Mouse (Mus musculus) large intestine, adult 2 months (tissue): ENCODE measurements around the gene Cenpm. TPM values are rescaled to one million over a fixed set of nuclear protein-coding genes. Genes with fewer than 3 reads are reported as not detected.
A peak's percentile ranks its signal among the peaks of the same experiment; 100 is the strongest.

Source experiments
- DNase-seq: peaks from one replicate; pipeline ENCODE4 v3.0.0-alpha.2; 2012; ENCODE audit warnings: low read depth, low spot score
- WGBS: fragments of 180-500 bp; shearing (Covaris S2); methylation state at CpG from one replicate; pipeline ENCODE4 v1.1.7; 2018; 5-methylcytosine and 5-hydroxymethylcytosine counted together
- polyA plus RNA-seq: library from polyadenylated mRNA; depleted of rRNA; stranded (reverse); fragments of >200 nt; gene quantifications from 2 replicates; pipeline ENCODE4 v1.2.3, GENCODE M21; 2012; rRNA removed

Cenpm gene
- 17.1 and 21.4 TPM in 2 replicates for polyA plus RNA-seq

GRCm38 (mm10) chr15:82244115-82244804 is at the start of gene Cenpm:
Cenpm (minus strand) TSS chr15:82244748.
- under 1% methylated on average over 65 of the region's 65 CpGs for whole genome bisulfite sequencing
- peak; percentile 65 for DNase-seq

DNA sequence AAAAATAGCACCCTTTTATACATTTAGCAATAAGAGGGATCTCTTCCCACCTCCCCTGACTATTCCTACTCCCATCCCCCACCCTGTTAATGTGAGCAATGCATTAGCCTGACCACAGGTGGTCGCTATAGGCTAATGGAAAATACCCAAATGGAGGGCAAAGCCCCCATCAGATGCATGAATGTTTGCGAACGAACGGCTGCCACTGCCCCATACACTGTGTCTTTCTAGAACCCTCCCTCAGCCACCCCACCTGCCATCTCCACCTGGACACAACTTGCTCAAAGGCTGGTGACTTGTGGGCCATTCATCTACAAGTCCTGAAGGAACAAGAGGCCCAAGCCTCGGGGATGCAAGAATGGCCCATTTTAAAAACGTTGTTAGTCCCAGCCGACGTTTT is 49.5 kb upstream of the Cenpm start:
- WGBS, result 50% methylated on average over 8 of the region's 8 CpGs
- DNase-seq, result no peak

- no peak for DNase-seq
- WGBS, result 12% methylated on average over 7 of the region's 7 CpGs
Observed at GRCm38 (mm10) chr15:82293271-82293711, 48.7 kb upstream of the Cenpm start.

DNA sequence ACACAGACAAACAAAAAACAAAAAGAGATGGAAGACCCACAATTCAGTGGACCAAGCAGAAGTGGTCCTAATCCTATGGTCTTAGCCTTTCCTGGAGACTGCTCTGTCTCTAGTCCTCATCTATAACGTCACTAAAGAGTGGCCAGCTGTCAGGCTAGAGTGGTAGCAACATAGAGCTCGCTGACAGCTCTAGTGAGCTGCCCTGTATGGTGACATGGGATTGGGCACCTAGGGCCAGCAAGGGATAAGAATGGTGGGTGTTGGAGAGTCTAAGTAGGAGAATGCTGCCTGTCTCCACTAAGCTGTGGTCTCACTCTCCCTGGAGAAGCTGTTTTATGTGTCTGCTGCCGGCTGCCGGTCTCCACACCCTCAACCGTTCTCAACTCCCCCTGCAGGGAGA is 48.3 kb upstream of the Cenpm start:
- whole genome bisulfite sequencing, result 22% methylated on average over 5 of the region's 5 CpGs
- no peak for DNase-seq

DNA sequence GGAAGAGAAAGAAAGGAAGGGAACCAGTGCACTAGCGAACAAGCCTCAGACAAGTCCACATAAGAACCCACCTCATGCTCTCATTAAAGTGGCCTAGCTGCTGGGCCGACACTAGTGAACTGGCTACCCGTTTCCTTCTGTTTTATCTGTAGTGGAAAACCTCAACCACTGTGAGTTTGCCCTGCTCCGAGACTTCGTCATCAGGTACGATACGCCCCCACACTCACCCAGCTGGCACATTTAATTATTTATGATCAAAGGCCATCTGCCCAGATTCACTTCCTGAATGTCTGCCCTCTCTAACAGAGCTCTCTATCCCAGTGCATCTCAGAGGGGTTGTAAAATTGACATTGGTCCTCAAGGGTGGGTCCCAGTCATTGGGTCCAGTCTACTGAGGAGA is 45.7 kb upstream of the Cenpm start:
- WGBS, result 54% methylated on average over 7 of the region's 7 CpGs
- DNase-seq, result no peak

GRCm38 (mm10) chr15:82286157-82286556 is 41.6 kb upstream of the Cenpm start:
- WGBS, result 63% methylated on average over 12 of the region's 12 CpGs
- no peak for DNase-seq

DNA sequence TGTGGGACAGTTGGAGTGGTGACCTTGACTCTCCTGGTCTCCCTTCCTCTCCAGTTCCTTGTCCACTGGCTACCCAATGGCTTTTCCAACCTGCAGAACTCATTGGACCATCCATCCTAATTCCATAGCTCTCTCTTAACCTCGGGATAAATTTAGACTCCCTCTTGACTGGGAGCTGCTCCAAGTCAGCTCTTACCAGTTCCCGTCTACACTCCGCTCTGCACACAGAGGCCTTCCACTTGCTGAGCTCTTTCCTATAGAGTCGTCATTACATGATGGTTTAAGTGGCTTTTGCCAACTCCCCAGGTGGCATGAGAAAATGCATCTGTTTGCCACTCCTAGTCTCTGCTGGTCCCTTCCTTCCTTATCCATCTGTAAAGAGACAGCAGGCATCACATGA is 36.1 kb upstream of the Cenpm start:
- WGBS, result 66% methylated on average over 4 of the region's 4 CpGs

GRCm38 (mm10) chr15:82277591-82277990 is 33.0 kb upstream of the Cenpm start:
- DNase-seq, result no peak
- 67% methylated on average over 5 of the region's 5 CpGs for WGBS

More for the DNA sequence above, 36.1 kb upstream of the Cenpm start:
- no peak for DNase-seq

DNA sequence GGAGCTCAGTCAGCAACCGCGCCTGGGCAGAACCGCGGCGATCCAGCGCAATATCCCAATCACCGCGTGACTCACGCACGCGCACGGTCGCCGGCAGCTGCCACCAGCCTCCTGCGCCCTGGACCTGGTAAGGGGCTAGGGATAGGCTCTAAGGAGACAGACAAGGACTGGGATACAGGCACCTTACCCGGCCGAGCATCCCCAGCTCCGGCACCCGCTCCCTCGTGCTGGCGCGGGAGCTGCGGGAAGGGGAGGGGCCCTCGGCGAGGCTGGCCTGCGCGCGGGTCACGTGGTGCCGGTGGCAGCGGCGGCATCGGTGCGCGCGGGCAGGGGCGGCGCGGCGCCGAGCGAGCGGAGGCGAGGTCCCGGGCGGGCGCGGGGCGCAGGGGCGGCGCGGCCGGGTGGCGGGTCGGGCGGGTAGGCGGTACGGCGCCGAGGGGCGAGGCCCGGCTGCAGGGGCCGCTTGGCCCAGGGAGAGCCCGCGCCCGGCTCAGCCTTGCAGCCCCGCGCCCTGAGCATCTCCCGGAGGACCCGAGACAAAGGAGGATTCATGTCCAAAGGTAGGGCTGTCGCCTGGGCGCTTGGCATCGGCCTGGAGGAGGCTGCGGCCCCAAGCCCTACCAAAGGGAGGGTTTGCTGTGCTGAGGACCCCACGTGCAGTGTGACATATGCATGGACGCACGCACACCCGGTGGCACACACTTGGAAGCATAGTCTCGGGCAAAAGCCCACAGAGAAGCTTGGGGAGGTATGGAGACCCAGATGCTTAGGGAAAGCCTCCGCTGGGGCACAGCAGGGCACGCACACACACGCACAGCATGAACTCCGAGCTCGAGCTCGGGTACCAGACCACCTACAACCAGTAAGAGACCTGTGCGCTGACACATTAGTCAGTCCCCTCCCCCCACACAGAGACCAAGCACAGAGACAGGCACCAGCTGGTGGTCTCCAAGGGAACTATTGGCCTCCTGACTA is 30.7 kb upstream of the Cenpm start:
- 2% methylated on average over 84 of the region's 86 CpGs for WGBS
- DNase-seq, result no peak

- WGBS, result 29% methylated on average over 6 of the region's 6 CpGs
- no peak for DNase-seq
Observed at GRCm38 (mm10) chr15:82274593-82274926, 30.0 kb upstream of the Cenpm start, which contains the start of gene Sept3. Sept3 (plus strand) TSS chr15:82274893.

DNA sequence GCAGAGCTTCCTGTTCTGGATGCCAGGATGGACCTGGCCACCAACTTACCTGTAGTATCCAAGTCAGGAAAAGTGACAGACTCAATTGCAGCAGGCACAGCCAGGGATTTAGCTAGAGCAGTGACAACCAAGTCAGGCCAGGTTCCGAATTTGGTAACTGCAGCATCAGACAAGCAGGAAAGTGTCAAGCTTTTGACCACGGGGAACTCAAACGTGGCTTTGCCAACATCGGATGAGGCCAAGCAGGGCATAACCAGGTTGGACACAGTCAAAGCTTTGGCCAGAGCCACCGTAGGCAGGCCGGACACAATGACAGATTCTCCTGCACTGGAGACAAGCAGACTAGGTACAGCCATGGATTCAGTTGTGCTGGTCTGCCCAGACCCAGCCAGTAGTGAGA is 27.7 kb upstream of the Cenpm start:
- DNase-seq, result no peak
- 82% methylated on average over 6 of the region's 6 CpGs for WGBS

GRCm38 (mm10) chr15:82271201-82271600 is 26.7 kb upstream of the Cenpm start:
- 3% methylated on average over 5 of the region's 5 CpGs for WGBS
- peak; percentile 74 for DNase-seq

GRCm38 (mm10) chr15:82268783-82269182 is 24.2 kb upstream of the Cenpm start:
- no peak for DNase-seq
- WGBS, result 81% methylated on average over 9 of the region's 9 CpGs

GRCm38 (mm10) chr15:82268185-82268584 is 23.6 kb upstream of the Cenpm start:
- no peak for DNase-seq
- 55% methylated on average over 3 of the region's 3 CpGs for WGBS

DNA sequence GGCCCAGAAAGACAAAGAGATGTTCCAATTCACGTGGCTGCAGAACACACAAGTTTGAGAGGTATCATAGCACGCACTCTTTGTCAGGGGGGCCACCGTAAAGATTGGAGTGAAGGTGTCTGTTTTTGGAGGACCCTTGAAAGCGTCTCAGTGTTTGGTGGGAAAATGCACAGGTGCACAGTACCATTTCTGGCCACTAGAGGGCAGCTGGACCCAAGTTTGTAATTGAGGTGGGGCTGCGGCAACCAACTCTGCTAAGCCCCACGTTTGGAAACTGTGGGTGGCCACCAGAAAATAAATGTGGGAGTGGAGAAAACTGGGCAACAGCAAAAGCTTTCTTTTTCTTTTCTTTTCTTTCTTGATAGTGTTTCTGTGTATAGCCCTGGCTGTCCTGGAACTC is 21.8 kb upstream of the Cenpm start:
- WGBS, result 8% methylated on average over 6 of the region's 6 CpGs

DNA sequence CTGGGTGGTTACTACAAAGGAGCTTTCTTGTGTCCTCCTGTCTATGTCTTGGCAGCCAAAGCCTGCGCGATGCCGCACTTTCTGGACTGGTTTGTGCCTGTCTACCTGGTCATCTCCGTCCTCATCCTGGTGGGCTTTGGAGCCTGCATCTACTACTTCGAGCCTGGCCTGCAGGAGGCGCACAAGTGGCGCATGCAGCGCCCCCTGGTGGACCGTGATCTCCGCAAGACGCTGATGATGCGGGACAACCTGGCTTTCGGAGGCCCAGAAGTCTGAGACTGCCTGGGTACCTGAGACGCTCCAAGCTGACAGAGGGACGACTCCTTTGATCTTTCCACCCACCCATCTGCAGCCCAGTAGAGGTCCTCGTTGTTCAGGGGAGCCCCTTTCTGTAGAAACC is 15.0 kb upstream of the Cenpm start:
- WGBS, result 16% methylated on average over 16 of the region's 16 CpGs
- DNase-seq, result no peak

More for the DNA sequence above, 21.8 kb upstream of the Cenpm start:
- DNase-seq, result no peak

DNA sequence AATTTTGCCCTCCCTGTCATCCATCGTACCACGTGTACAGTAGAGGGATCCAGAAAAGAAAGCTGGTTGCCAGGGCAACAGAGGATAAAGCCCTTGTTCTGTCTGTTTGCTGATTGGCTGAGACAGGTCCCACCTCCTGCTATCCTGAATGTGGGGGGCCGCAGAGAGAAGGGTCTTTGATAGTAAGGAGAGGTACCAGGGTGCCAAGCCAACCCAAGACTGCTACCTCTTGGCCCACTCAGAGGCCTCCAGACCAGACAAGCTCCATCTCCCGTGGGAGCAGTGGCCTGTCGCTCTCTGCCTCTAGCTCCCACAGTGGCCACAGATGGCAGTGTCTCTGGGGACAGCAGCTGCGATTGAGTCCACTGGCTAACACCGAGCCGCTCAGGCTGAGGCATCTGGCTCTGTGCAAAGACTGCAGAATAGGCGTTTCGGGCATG is 11.4 kb upstream of the Cenpm start:
- no peak for DNase-seq
- 31% methylated on average over 10 of the region's 10 CpGs for WGBS

GRCm38 (mm10) chr15:82255248-82255647 is 10.7 kb upstream of the Cenpm start:
- 38% methylated on average over 4 of the region's 4 CpGs for WGBS
- no peak for DNase-seq

DNA sequence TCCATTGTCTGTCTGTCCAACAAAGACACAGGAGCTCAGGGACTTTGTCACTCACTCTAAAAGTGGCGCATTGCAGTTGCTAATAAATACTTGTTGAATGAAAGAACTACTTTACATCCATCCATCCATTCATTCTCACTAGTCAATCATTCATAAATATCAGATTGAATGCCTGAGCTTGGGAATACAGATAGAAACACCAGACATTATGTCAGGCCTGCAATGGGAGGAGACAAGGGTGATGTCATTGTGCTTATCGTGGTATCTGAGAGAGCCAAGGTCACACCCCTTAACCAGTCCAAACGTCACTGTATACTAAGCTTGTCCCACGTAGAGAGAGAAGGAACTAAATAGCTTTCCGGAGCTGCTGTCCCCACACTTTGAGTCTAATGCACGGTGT is 7.5 kb upstream of the Cenpm start, which contains the start of gene 1500009C09Rik:
TSS of gene 1500009C09Rik (plus strand) at position 301 of the 400 bp plus-strand sequence.
- WGBS, result 68% methylated on average over 6 of the region's 6 CpGs
- no peak for DNase-seq

GRCm38 (mm10) chr15:82251579-82251978 is 7.0 kb upstream of the Cenpm start:
- WGBS, result 99% methylated on average over 3 of the region's 3 CpGs
- DNase-seq, result no peak
